Mouse (Mus musculus): Measurements from ENCODE around the gene Itga2.

GRCm38 (mm10) chr13:114895896-114896295 lies 36.0 kb downstream of the Itga2 start:
- TF ChIP-seq CTCF (IDR thresholded peaks at IDR 0.05 in 2 of 3, conservative IDR thresholded peaks at IDR 0.05 in 1 of 3; ENCODE audit: control insufficient read depth in 1 of 3, insufficient read depth in 1 of 3, low read depth in 2 of 3, low read length in 3 of 3, poor library complexity in 1 of 3, severe bottlenecking in 1 of 3) (no peak), GATA1 (IDR thresholded peaks at IDR 0.05; ENCODE audit: low read depth, low read length) (no peak), POLR2A (IDR thresholded peaks at IDR 0.05; ENCODE audit: control insufficient read depth in 1 of 2, insufficient read depth in 1 of 2, low read depth in 1 of 2, low read length in 2 of 2, poor library complexity in 1 of 2) (no peak), HCFC1 (IDR thresholded peaks at IDR 0.05; ENCODE audit: low read depth, low read length) (no peak), MAFK (IDR thresholded peaks at IDR 0.05; ENCODE audit: borderline replicate concordance, low read depth, low read length) (no peak), ZNF384 (IDR thresholded peaks at IDR 0.05; ENCODE audit: low read depth, low read length) (no peak), POLR2AphosphoS2 (IDR thresholded peaks at IDR 0.05; ENCODE audit: low read length) (no peak)

Measured in MEL (cell line).